Mouse (Mus musculus) C2C12 (cell line): ENCODE measurements at regions not wholly inside any gene's neighbourhood (a gene's known extent, or its start where the extent isn't known, plus 50 kb on each side); places are given as distances from the start of the nearest gene placed in this dataset.

Experiments used
- CEBPB ChIP-seq: IDR thresholded peaks from one replicate; pipeline ENCODE4 v1.6.1; 2011; ENCODE audit warnings: low read depth, mild to moderate bottlenecking, control low read depth, moderate library complexity
- CTCF ChIP-seq: IDR thresholded peaks from one replicate; pipeline ENCODE4 v1.5.1; 2011; ENCODE audit not compliant: control insufficient read depth, insufficient read depth, insufficient read length
- FOSL1 ChIP-seq: IDR thresholded peaks from one replicate; pipeline ENCODE4 v1.8.0; 2011; ENCODE audit warnings: mild to moderate bottlenecking, low read length; ENCODE audit not compliant: poor library complexity, insufficient read depth, severe bottlenecking
- MAX ChIP-seq: IDR thresholded peaks from one replicate; pipeline ENCODE4 v1.6.1; 2011; ENCODE audit warnings: mild to moderate bottlenecking, control low read depth
- MYOD1 ChIP-seq: IDR thresholded peaks from one replicate; pipeline ENCODE4 v1.6.1; 2011; ENCODE audit warnings: low read depth; ENCODE audit not compliant: control insufficient read depth, insufficient read length
- MYOG ChIP-seq: IDR thresholded peaks from one replicate; pipeline ENCODE4 v1.6.1; 2011; ENCODE audit not compliant: control insufficient read depth, insufficient read length; ENCODE audit errors: extremely low read depth
- USF1 ChIP-seq: IDR thresholded peaks from one replicate; pipeline ENCODE4 v1.6.1; 2011; ENCODE audit warnings: low read depth, mild to moderate bottlenecking, control low read depth, moderate library complexity

GRCm38 (mm10) chr3:21639576-21639975 lies 436.9 kb upstream of the Tbl1xr1 start:
- no peak for TF ChIP-seq USF1
- no peak for TF ChIP-seq CTCF
- TF ChIP-seq MYOD1: no peak
- TF ChIP-seq CEBPB: no peak
- no peak for TF ChIP-seq MAX
- TF ChIP-seq MYOG: no peak
- TF ChIP-seq FOSL1: no peak
